Mouse (Mus musculus) T-helper 2 cell (primary cell): ENCODE measurements around the gene Uqcrc2.

Source experiments
- in situ Hi-C: fragments of 300-600 bp; cut with MboI, MseI; formaldehyde crosslinking; loops from one replicate; pipeline ENCODE4 v1.15.1; 2025; ENCODE audit warnings: high pct_unique_total_duplicates

Uqcrc2 gene

GRCm38 (mm10) chr7:120684731-120685161 lies 49.8 kb downstream of the Uqcrc2 start:
- in situ Hi-C loops = no loop called here

- in situ Hi-C loops = no loop called here
Observed at GRCm38 (mm10) chr7:120685227-120685626, 50.3 kb downstream of the Uqcrc2 start.

- in situ Hi-C loops = no loop called here
Observed at GRCm38 (mm10) chr7:120690634-120691033, 55.7 kb downstream of the Uqcrc2 start.

GRCm38 (mm10) chr7:120693831-120694375 lies 58.9 kb downstream of the Uqcrc2 start:
- in situ Hi-C loops = no loop called here

GRCm38 (mm10) chr7:120695196-120695595 lies 60.2 kb downstream of the Uqcrc2 start:
- in situ Hi-C loops = no loop called here

- in situ Hi-C loops = no loop called here
Observed at GRCm38 (mm10) chr7:120695641-120696040, 60.7 kb downstream of the Uqcrc2 start.

- in situ Hi-C loops = no loop called here
Observed at GRCm38 (mm10) chr7:120696331-120696730, 61.4 kb downstream of the Uqcrc2 start.

- in situ Hi-C loops = no loop called here
Observed at GRCm38 (mm10) chr7:120699586-120699985, 64.6 kb downstream of the Uqcrc2 start.

- in situ Hi-C loops = no loop called here
Observed at GRCm38 (mm10) chr7:120703888-120704287, 68.9 kb downstream of the Uqcrc2 start.
